Mouse (Mus musculus) macrophage (primary cell): ENCODE results near the gene Fubp3. TPM values are rescaled to one million over a fixed set of nuclear protein-coding genes. Genes with fewer than 3 reads are reported as not detected.

ENCODE experiments used
- polyA plus RNA-seq: library from polyadenylated mRNA; stranded (reverse); fragments of 250-400 nt; gene quantifications from 3 replicates; pipeline ENCODE4 v1.2.4, GENCODE M21; 2018; ENCODE audit warnings: inconsistent platforms

The Fubp3 gene
- polyA plus RNA-seq, 1 experiment from 2014 or later, result 19.6 TPM

Other genes with a start within 250 kb of the Fubp3 start
- gene Ass1, start 102.4 kb upstream of the Fubp3 start, polyA plus RNA-seq, result 5.0 to 11.7 TPM (median 8.6 TPM) in 3 replicates
- gene Prdm12, start 67.4 kb downstream of the Fubp3 start, polyA plus RNA-seq, result not detected in 3 replicates
- gene Exosc2, start 98.1 kb downstream of the Fubp3 start, polyA plus RNA-seq, result 6.6 to 25.2 TPM (median 7.8 TPM) in 3 replicates
- 31.8 to 37.5 TPM (median 34.7 TPM) in 3 replicates for gene Abl1, start 115.7 kb downstream of the Fubp3 start, polyA plus RNA-seq
- not detected in 3 replicates for gene Qrfp, start 237.9 kb downstream of the Fubp3 start, polyA plus RNA-seq